ENCODE assay signal across 11 mouse cellular contexts in the genomic region with DNA sequence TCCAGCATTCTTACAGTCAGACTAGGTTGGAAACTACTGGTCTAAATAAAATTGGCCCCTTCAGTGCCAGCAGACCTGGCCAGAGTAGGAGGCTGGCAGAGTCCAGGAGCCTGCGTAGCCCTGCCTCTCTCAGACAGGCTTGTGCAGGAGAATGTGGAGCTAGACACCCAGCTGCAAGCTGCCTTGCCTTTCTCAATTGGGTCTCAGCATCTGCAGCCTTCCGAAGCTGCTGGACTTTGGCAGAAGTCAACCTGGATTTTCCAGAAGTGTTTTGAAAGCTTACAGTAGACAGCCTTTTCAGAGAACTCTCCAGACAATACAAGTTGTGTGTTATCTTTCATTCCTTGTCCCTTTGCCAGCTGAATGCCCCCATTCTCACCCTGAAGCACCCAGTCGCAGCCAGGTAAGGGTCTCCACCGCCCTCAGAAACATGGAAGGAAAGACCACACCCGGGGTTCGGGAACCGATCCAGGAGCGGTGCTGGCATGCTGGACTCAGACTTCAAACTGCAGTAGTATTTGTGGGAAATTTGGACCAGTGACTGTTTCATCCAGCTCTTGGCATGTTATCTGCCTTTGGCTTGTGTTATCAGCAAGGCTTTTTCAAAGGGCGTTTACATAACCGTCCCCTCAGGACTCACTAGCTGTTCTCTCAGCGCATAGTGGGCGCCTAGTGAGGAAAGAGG.
A peak's percentile ranks its signal among the peaks of the same experiment; 100 is the strongest.
DNase-seq lines count a peak whose midpoint lies in the region; ATAC-seq and TF ChIP-seq lines count a peak whose summit lies in the region.
"Had no signal": no experiment of that assay in that cellular context is flagged by ENCODE, and none has a peak within 500 bp of the region (broad histone marks: within the 10 kb centered on the region; RNA-seq: fewer than 3 reads in every experiment).

No protein-coding gene starts in this region.

- 79% methylated on average over 12 of the region's 12 CpGs for WGBS in forebrain, postnatal 0 days
- WGBS in hindbrain, embryonic 13.5 days: 90% methylated on average over 12 of the region's 12 CpGs

- no peak overlapping the region for H3K4me2 ChIP-seq in forebrain, postnatal 0 days (ENCODE audit: low read depth)
- no peak overlapping the region for H3K4me2 ChIP-seq in hindbrain, embryonic 13.5 days
- H3K4me2 ChIP-seq: hindbrain, embryonic 14.5 days; limb, embryonic 12.5 days; midbrain, embryonic 12.5 days had no signal

- TF ChIP-seq CTCF in forebrain, postnatal 0 days (IDR thresholded peaks at IDR 0.05; ENCODE audit: low read depth): no peak

- no peak overlapping the region for H3K27ac ChIP-seq in forebrain, postnatal 0 days (ENCODE audit: low read depth, low read length)
- H3K27ac ChIP-seq in hindbrain, embryonic 13.5 days: no peak overlapping the region
- H3K27ac ChIP-seq: hindbrain, embryonic 14.5 days; limb, embryonic 12.5 days; midbrain, embryonic 12.5 days had no signal

- H3K9me3 ChIP-seq in forebrain, postnatal 0 days (ENCODE audit: low read length): 0 out of 2 replicates have a peak, but pooled peaks cover 7% of the 10 kb centered on the region
- no peaks in the 10 kb centered on the region for H3K9me3 ChIP-seq in hindbrain, embryonic 13.5 days
- H3K9me3 ChIP-seq: limb, embryonic 12.5 days; midbrain, embryonic 12.5 days had no signal

- no peak overlapping the region for H3K4me3 ChIP-seq in forebrain, postnatal 0 days (ENCODE audit: low read depth, low read length)
- no peak overlapping the region for H3K4me3 ChIP-seq in hindbrain, embryonic 13.5 days
- H3K4me3 ChIP-seq: limb, embryonic 12.5 days; midbrain, embryonic 12.5 days had no signal

- no peaks in the 10 kb centered on the region for H3K4me1 ChIP-seq in forebrain, postnatal 0 days (ENCODE audit: insufficient read depth)
- H3K4me1 ChIP-seq in hindbrain, embryonic 13.5 days (replicated peaks): no peaks in the 10 kb centered on the region
- H3K4me1 ChIP-seq: limb, embryonic 12.5 days; midbrain, embryonic 12.5 days had no signal

- ATAC-seq in forebrain, postnatal 0 days: no peak
- ATAC-seq in hindbrain, embryonic 13.5 days (ENCODE audit: low FRiP score): no peak

- no peaks in the 10 kb centered on the region for H3K27me3 ChIP-seq in forebrain, postnatal 0 days (ENCODE audit: insufficient read depth, low read length)
- H3K27me3 ChIP-seq in hindbrain, embryonic 13.5 days: no peaks in the 10 kb centered on the region
- H3K27me3 ChIP-seq: limb, embryonic 12.5 days; midbrain, embryonic 12.5 days had no signal

- DNase-seq in adrenal gland, adult (ENCODE audit: inconsistent age in 2 of 2, low spot score in 1 of 2): peak; percentile 81 to 91
- no peak for DNase-seq in adrenal gland, postnatal 4 days (ENCODE audit: low spot score in 2 of 2)
- DNase-seq in cerebellum, adult 11 months: peak; percentile 15
- peak; percentile 27 to 58 for DNase-seq in gastrocnemius, postnatal 36 days
- DNase-seq in layer of hippocampus, adult 9-11 months: peak; percentile 42
- no peak for DNase-seq in forebrain, postnatal 0 days
- DNase-seq in testis, postnatal 14 days (ENCODE audit: low spot score): no peak

- H3K36me3 ChIP-seq in forebrain, postnatal 0 days (ENCODE audit: insufficient read depth): no peaks in the 10 kb centered on the region
- H3K36me3 ChIP-seq in hindbrain, embryonic 13.5 days: no peaks in the 10 kb centered on the region
- H3K36me3 ChIP-seq: midbrain, embryonic 12.5 days had no signal

- H3K9ac ChIP-seq in forebrain, postnatal 0 days: no peak overlapping the region
- no peak overlapping the region for H3K9ac ChIP-seq in hindbrain, embryonic 13.5 days
- H3K9ac ChIP-seq: hindbrain, embryonic 14.5 days; limb, embryonic 12.5 days; midbrain, embryonic 12.5 days had no signal

- intact Hi-C loops in gastrocnemius, postnatal 36 days (cut with DNase I): no loop called here

Comparison
In these comparisons a context has a peak if more than half of its experiments do, and no peak if none do; other contexts are left out.
1. DNase-seq: peak in adrenal gland, adult (2 of 2), cerebellum, adult 11 months (single experiment), gastrocnemius, postnatal 36 days (2 of 2) and layer of hippocampus, adult 9-11 months (single experiment); none in adrenal gland, postnatal 4 days (0 of 2), forebrain, postnatal 0 days (single experiment) and testis, postnatal 14 days (single experiment).